Mouse (Mus musculus) kidney, postnatal 10 days (tissue): ENCODE measurements at regions not wholly inside any gene's neighbourhood (a gene's known extent, or its start where the extent isn't known, plus 50 kb on each side); places are given as distances from the start of the nearest gene placed in this dataset.
A peak's percentile ranks its signal among the peaks of the same experiment; 100 is the strongest.
"Not testable (repeated sequence)": the region's sequence is repeated elsewhere in the genome, so short reads cannot be mapped to it uniquely, and the experiment has no call there.

Experiments
- DNase-seq: peaks from one replicate; pipeline ENCODE4 v3.0.0; 2021; ENCODE audit warnings: mixed read lengths

DNA sequence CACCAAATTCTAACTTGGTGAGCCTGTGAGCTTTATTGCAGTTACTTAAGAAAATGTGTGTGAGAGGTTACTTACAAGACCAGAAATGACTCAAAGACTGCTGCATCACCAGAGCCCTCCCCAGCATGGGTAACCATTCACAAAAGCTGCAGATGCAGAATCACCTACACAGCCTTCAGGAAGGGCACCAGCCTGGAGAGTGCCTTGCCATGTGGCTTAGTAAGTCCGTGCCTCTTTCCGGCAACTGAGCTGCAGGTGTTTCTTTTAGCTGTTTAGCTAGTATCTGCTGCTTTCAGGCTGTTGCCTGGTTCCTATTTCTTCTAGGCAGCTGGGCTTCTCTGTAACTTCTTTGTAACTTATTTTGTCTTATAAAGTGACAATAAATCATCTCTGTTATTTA is 213.2 kb upstream of the Stxbp6 start:
- no peak for DNase-seq

DNA sequence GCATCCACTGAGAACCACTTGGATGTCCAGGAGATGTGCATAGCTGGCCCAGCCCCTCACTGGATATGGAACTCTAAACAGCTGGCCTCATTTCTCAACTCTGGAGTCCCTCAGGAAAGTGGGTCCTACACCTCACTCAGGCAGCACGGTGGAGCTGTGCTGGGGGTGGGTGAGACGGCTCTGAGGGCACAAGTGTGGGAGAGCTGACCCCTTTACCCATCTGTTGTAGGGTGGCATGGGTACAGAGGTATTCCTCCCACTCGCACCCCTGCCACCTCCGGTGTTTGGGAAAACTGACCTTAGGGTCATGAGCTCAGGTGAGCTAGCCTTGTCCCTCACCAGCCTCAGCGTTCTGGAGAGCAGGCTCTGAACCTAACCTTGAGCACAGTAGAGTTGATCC is 181.8 kb upstream of the Stxbp6 start:
- DNase-seq = no peak

DNA sequence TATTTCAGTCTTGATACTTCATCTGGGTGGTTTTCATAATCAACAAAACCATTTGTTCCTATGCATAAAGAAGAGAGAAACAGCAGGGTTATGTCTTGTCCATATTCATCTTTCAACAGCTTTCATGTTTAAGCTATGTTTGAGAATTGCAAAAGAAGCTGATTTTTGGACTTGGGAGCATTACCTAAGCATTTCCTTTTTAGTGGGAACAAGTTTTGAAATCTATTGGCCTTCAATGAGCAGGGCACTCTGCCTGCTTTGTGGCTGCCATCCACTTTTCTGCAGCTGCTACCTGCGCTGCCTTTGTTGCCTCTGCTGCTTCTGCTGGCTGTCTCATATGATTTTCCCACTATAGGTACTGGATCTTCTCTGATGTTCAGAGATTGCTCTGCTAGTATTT is 136.6 kb upstream of the Stxbp6 start:
- no peak for DNase-seq

DNA sequence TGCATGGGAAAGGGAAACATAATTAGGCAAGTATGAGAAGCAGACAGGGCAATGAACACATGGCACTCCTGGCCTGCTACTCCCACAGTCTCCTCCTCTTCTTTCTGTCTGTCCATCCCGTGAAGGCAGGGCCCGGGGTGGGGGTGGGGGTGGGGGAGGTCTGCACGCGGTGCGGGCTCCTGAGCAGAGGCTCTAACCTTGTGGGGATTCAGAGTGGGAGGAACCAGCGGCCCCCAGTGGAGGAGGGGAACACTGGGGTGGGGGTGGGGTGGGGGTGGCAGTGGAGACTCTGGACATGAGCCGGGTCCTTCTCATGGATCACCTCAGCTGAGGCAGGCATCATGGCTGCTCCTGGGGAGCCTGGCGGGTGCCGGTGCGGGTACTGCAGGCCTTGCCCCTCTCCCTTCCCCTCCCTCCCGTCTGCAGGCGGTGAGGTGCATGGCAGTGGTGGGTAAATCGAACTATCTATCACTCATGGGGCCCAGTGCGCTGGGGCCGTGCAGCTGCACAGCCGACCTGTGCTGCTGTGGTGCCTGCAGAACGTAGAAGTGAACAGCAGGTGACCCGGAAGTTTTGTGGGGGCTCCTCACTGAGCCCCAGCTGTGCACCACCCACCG is 120.9 kb upstream of the Stxbp6 start:
- no peak for DNase-seq

DNA sequence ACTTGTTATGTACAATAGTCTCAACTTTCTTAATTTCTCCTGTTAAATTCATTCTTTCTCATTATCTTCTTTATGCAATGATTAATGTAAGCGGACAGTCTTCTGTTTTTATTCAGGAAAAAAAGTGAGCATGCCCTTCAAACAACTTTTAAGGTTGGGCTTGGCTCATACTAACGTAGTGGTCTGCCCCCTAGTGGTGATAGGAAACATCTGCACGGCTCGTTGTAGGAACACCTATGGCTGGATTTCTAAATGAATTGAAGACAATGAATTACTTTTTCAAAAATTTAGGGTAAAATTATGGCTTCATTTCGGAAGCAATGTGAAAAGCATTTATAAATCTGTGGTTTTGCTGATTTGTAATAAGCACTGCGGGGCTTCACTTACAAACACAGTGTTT is 112.6 kb upstream of the Stxbp6 start:
- DNase-seq = peak; percentile 36

DNA sequence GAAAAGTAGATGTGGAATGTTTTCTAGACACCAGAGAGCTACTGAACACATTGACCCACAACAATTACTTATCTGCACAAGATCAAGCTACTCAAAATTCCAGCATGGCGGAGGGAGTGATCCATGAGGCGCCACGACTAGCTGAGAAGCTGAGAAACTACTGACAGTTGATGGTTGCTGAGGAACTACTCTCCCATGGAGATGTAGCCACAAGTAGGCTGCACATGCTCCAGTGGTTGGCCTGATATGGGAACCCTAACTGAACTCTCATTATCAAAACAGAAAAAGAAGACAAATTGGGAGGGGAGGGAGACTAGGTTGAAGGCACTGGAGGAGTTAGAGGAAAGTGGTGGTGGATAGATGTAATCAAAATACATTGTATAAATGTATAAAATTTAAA is 110.0 kb upstream of the Stxbp6 start:
- DNase-seq = no peak

DNA sequence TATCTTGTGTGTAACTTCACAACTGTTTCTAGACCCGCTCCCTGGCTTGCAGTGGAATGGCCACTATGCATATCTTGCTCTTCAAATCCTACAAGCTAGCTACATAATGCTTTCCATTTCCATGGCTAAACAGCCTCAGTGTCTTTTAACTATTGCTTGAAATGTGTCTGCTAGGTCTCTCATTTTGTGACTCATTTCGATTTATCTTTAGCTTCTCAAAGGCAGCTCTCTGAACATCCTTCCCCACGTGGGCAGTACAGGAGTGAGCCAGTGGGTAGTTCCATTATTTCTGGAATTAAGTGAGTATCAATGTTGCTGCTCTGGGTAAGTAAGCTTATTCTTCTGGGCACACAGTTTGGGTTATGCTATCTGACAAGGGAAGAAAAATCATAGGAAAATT is 102.9 kb upstream of the Stxbp6 start:
- DNase-seq = no peak

DNA sequence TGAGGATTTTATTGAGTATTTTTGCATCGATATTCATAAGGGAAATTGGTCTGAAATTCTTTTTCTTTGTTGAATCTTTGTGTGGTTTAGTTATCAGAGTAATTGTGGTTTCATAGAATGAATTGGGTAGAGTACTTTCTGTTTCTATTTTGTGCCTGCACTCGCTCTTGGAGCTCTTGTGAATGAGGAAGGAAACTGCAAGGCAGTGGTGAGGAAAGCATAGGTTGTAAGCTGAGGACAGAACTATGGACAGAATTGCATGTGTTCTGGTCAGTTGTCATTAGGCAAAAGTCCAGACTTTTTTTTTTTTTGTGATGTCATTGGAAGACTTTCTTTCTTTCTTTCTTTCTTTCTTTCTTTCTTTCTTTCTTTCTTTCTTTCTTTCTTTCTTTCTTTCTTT is 100.8 kb upstream of the Stxbp6 start:
- DNase-seq = not testable (repeated sequence)

DNA sequence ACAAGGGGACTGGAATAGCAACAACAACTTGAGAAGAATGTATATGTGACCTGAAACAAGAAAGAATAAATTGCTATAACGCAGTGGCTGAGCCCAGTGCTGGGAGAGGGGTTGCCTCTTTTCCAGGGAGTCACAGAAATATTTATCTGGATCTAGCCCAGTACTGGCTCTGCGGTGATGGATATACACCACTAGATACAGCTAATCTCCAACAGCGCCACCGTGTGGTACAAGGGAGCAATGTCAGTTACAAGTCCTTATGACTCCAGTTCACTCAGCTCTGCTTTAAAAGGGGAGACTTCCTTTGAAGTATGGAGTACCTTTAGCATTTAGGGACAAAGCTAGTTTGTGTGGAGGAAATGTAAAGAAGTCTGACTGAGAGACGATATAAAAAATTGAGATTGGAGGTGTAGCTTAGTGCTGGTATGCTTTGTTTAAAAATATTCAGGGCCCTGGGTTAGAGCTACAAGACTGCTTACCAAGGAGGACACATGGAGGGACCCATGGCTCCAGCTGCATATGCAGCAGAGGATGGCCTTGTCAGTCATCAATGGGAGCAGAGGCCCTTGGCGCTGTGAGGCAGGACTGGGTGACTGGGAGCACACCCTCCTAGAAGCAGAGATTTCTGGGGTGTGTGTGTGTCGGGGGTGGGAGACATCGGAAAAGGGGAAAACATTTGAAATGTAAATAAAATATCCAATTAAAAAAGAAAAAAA is 97.6 kb upstream of the Stxbp6 start:
- peak; percentile 87 for DNase-seq

DNA sequence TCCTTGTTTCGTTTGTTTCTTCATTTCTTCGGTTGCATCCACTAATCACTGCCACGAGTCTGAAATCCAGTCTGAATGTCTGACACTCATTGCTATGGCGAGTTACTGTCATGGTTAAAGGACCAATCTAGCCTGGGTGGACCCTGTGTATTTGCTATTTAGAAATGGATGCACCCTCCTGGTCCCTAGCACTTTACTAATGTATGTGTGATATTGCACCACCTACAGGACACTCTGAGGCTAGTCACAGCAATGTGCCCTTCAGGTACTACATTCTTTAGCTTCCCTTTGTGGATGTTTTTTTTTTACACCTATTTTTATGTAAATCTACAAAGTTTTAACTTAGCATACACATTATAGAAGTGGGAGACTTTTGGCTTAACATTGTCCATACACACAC is 87.5 kb upstream of the Stxbp6 start:
- DNase-seq = peak; percentile 25

DNA sequence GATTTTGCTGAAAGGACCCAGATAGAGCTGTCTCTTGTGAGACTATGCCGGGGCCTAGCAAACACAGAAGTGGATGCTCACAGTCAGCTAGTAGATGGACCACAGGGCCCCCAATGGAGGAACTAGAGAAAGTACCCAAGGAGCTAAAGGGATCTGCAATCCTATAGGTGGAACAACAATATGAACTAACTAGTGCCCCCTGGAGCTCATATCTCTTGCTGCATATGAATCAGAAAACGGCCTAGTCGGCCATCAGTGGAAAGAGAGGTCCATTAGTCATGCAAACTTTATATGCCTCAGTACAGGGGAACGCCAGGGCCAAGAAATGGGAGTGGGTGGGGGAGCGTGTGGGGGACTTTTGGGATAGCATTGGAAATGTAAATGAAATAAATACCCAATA is 87.1 kb upstream of the Stxbp6 start:
- not testable (repeated sequence) for DNase-seq

DNA sequence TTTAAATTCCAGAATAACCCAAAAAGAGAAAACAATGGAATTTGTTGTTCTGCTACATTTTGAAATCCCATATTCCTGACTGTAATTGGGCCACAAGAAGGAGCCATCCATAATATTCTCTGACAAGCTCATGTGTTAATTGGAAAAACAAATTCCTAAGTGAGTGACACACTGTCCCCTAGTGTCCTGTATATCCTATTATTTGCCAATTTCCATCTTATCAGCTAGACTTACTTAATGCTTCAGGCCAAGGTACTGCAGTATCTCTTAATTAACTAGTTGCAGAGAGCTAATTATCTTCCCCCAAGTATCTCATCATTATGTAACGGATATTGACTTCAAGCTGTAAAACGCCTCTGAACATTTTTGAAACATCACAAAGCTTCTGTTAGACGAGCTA is 84.5 kb upstream of the Stxbp6 start:
- no peak for DNase-seq

DNA sequence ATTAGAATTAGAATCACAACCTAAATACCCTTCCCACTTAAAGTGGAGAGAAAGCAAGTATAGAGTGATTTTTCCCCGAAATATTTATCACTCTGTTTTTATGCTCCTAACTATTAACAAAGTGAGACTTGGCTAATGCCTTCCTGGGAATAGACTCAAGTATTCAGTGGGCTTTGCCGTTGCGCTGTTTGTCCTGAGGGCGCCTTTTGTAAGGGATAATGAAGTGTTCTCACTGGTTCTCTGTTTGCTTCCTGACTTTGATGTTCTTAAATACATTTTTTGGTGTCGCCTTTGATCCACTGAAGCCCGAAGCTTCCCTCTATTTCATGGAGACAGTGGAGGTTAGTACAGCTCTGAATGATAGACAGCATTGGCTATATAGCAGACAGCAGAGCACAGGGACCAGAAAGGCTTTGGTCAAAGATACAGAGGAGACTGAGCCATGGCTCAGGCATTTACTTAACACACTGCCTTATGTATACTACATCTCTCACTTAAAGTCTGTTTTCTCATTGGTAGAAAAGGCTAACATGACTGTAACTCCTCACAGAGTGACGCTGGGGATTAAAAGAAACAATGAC is 63.0 kb upstream of the Stxbp6 start:
- no peak for DNase-seq

DNA sequence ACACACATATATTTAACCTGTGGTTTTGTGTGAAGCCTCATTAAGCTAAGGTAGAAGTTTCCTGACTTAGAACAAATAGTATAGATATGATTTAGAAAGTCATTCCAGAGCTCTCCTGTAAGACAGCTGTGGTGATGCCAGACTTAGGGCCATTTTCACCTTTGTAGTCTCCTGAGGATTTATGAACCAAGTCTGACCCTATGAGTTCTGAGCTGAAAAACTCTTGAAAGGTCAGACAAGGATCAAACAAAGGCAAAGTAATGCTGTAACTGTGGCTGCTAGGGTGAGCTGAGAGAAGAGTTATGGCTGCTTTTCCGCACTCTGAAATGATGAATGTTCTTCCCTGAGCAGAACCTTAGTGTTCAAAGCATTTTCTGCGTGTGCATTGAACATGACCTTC is 58.9 kb upstream of the Stxbp6 start:
- DNase-seq = no peak

DNA sequence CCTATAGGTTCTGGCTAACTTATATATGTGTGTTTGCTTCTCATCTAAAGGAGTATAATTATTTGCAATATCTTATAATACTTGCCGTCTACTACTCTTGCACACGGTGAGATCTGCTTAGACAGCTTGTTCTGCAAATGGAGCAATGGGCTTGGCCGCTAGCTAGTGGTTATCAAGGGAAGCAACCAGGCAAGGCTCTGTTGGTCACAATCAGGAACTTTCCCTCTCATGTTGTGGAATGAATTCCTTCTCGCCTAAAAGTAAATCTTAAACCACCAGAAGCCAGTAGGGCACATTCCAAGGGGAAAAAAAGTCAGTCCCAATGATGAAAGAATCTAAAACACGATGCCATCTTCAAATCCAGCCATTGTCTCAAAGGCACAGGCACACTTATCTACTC is 56.6 kb upstream of the Stxbp6 start:
- no peak for DNase-seq

DNA sequence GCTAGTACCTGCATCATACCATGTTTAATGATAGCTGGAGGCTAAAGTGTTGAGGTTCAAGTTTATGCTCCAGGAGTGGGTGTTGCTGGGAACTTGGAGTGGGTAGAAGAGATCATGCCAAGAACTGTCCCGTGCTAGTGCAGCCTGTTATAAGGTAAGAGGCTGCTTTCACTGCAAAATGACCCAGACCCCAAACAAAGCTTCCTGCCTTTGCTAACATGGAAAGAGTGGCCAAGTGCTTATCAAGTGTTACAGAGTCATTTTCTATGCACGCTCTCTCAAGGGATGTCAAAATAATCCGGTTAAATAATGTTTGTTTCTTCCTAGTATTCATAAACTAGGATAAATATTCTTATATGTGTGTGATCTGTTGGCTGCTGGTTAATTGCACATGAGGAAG is 51.4 kb upstream of the Stxbp6 start:
- DNase-seq = no peak
